20 mouse cellular contexts compared by ENCODE assay signal in genomic region chr11:54114746-54115145, GRCm38 (mm10). TPM values are rescaled to one million over a fixed set of nuclear protein-coding genes. Genes with fewer than 3 reads are reported as not detected.
DNase-seq lines count a peak whose midpoint lies in the region; TF ChIP-seq lines count a peak whose summit lies in the region.
"Had no signal": no experiment of that assay in that cellular context is flagged by ENCODE, and none has a peak within 500 bp of the region (broad histone marks: within the 10 kb centered on the region; RNA-seq: fewer than 3 reads in every experiment).

No protein-coding gene starts in this region.

- no peak for TF ChIP-seq CTCF in gastrocnemius, adult 2 months (IDR thresholded peaks at IDR 0.05)

- no peaks in the 10 kb centered on the region for H3K27me3 ChIP-seq in heart, embryonic 10.5 days (ENCODE audit: insufficient read depth, poor library complexity, severe bottlenecking)
- H3K27me3 ChIP-seq: forebrain, embryonic 13.5 days had no signal

- peaks cover 47% of the 10 kb centered on the region for H3K36me3 ChIP-seq in heart, embryonic 10.5 days

- H3K27ac ChIP-seq in gastrocnemius, adult 2 months, result peak overlapping the region; percentile 91
- H3K27ac ChIP-seq in heart, embryonic 10.5 days, result peak overlapping the region; percentile 36; the same call in 1 of the 2 replicates
- H3K27ac ChIP-seq: forebrain, embryonic 10.5 days; hindbrain, embryonic 14.5 days; hindbrain, postnatal 0 days had no signal

- DNase-seq in adrenal gland, adult 8-10 months, result peak; percentile 0
- DNase-seq in adrenal gland, adult 2 months, result no peak
- DNase-seq in gastrocnemius, adult 2 months, result peak; percentile 59
- no peak for DNase-seq in gastrocnemius, adult 8-10 months (ENCODE audit: low spot score in 2 of 2)
- no peak for DNase-seq in heart, embryonic 10.5 days (ENCODE audit: low spot score)
- no peak for DNase-seq in heart, adult 18-20 months
- DNase-seq: adrenal gland, postnatal 14 days; cerebellum, adult 11 months; cerebellum, adult 9-11 months; gastrocnemius, postnatal 10 days; heart, postnatal 14 days; kidney, adult 18-20 months; kidney, adult 9 months had no signal

- H3K9me3 ChIP-seq in heart, embryonic 10.5 days, result no peaks in the 10 kb centered on the region
- H3K9me3 ChIP-seq: forebrain, embryonic 10.5 days; forebrain, embryonic 13.5 days had no signal

- intact Hi-C loops in gastrocnemius, adult 2 months (cut with DNase I), result loop anchor here (10.0 kb wide), 2 partner anchors 320 to 410 kb away; partner anchors contain the start of genes Fnip1 and Rapgef6

- 96% methylated on average over 3 of the region's 3 CpGs for WGBS in heart, embryonic 10.5 days

- H3K4me3 ChIP-seq in gastrocnemius, adult 2 months, result no peak overlapping the region
- no peak overlapping the region for H3K4me3 ChIP-seq in heart, embryonic 10.5 days
- H3K4me3 ChIP-seq: forebrain, embryonic 10.5 days; forebrain, embryonic 13.5 days had no signal

- H3K4me1 ChIP-seq in heart, embryonic 10.5 days, result peaks cover 39% of the 10 kb centered on the region

RNA-seq across cellular contexts. Expression of gene P4ha2, which starts 14.9 kb away (rescaled TPM):
- 10 to 100 TPM; 29.1 to 52.2 (median 44.5) TPM for total RNA-seq in adrenal gland, adult 8-10 months (2022)
- total RNA-seq in adrenal gland, adult 2 months (2021), result 10 to 100 TPM; 36.5 to 39.6 TPM
- polyA plus RNA-seq in adrenal gland, adult 2 months (2012; rRNA removed), result 10.9 and 12.1 TPM in 2 replicates
- total RNA-seq in gastrocnemius, adult 2 months (2021), result 10 to 100 TPM; 27.2 to 46.2 TPM
- 10 to 100 TPM; 28.2 to 33.7 (median 31.2) TPM for total RNA-seq in gastrocnemius, adult 8-10 months (2022)
- polyA plus RNA-seq in heart, embryonic 10.5 days (2016; fragmentation: Nextera tagmentation; extraction: Ambion mirVana), result 57.7 and 69.0 TPM in 2 replicates
- total RNA-seq in heart, adult 18-20 months (2021), result 10 to 100 TPM; 55.4 to 77.7 TPM
- total RNA-seq: granulocyte monocyte progenitor cell, adult 5-6 weeks had no signal
- polyA plus RNA-seq: activated CD4-positive, CD25-positive, alpha-beta regulatory T cell, adult 4 months; inflammation-experienced regulatory T-cells, adult 6 months had no signal

RNA-seq across cellular contexts. Expression of gene Pdlim4, which starts 45.9 kb away (rescaled TPM):
- total RNA-seq in adrenal gland, adult 8-10 months (2022), result 10 to 100 TPM in 2 of 4 experiments, 1 to 10 TPM in 2; 6.7 to 16.2 (median 12.1) TPM
- total RNA-seq in adrenal gland, adult 2 months (2021), result 10 to 100 TPM; 16.1 to 18.7 TPM
- 86.7 and 101 TPM in 2 replicates for polyA plus RNA-seq in adrenal gland, adult 2 months (2012; rRNA removed)
- total RNA-seq in gastrocnemius, adult 2 months (2021), result 1 to 10 TPM; 4.7 to 7.9 TPM
- 1 to 10 TPM; 3.2 to 5.4 (median 3.9) TPM for total RNA-seq in gastrocnemius, adult 8-10 months (2022)
- polyA plus RNA-seq in heart, embryonic 10.5 days (2016; fragmentation: Nextera tagmentation; extraction: Ambion mirVana), result 12.9 and 27.8 TPM in 2 replicates
- 10 to 100 TPM; 30.2 to 31.9 TPM for total RNA-seq in heart, adult 18-20 months (2021)

Comparison
In these comparisons a context has a peak if more than half of its experiments do, and no peak if none do; other contexts are left out.
1. DNase-seq: peak in adrenal gland, adult 8-10 months (single experiment) and gastrocnemius, adult 2 months (single experiment); none in adrenal gland, adult 2 months (single experiment), gastrocnemius, adult 8-10 months (0 of 2), heart, embryonic 10.5 days (single experiment) and heart, adult 18-20 months (0 of 2).